Mouse (Mus musculus): Measurements from ENCODE around the gene Msln.
A peak's percentile ranks its signal among the peaks of the same experiment; 100 is the strongest.

Gene Msln

GRCm38 (mm10) chr17:25721476-25721875, 32.7 kb downstream of the Msln start:
- DNase-seq = no peak

GRCm38 (mm10) chr17:25717691-25718090, 36.5 kb downstream of the Msln start:
- no peak for DNase-seq

GRCm38 (mm10) chr17:25716711-25717637, 37.2 kb downstream of the Msln start, which contains the start of gene Gng13:
Gene Gng13 (plus strand): TSS chr17:25717171.
- DNase-seq = peak; percentile 72

- DNase-seq = no peak
Measured at GRCm38 (mm10) chr17:25716130-25716529, 38.0 kb downstream of the Msln start.

GRCm38 (mm10) chr17:25715627-25716026, 38.6 kb downstream of the Msln start:
- no peak for DNase-seq

GRCm38 (mm10) chr17:25711136-25711535, 43.0 kb downstream of the Msln start:
- no peak for DNase-seq

- DNase-seq = no peak
Measured at GRCm38 (mm10) chr17:25709994-25710393, 44.2 kb downstream of the Msln start.

GRCm38 (mm10) chr17:25700863-25701496, 53.2 kb downstream of the Msln start:
- DNase-seq = no peak

Measured in right cerebral cortex, postnatal 25 days (tissue).